Mouse (Mus musculus) bone marrow, adult 2 months (tissue): ENCODE results near the gene Gm36864.

Experiments used
- CTCF ChIP-seq: fragments of 200-500 bp; IDR thresholded peaks from 2 replicates; pipeline ENCODE4 v1.5.1; 2011; ENCODE audit warnings: low read length, control low read depth; ENCODE audit not compliant: control insufficient read depth, insufficient read depth
- POLR2A ChIP-seq: fragments of 200-500 bp; IDR thresholded peaks from 2 replicates; pipeline ENCODE4 v1.6.1; 2011; ENCODE audit warnings: low read depth, mild to moderate bottlenecking, control low read depth, low read length, borderline replicate concordance; ENCODE audit not compliant: control insufficient read depth

GRCm38 (mm10) chr7:44290986-44291385 is 55.0 kb downstream of the Gm36864 start:
- TF ChIP-seq CTCF, result no peak
- no peak for TF ChIP-seq POLR2A
